Mouse (Mus musculus): Measurements from ENCODE around the gene Prss48. TPM values are rescaled to one million over a fixed set of nuclear protein-coding genes. Genes with fewer than 3 reads are reported as not detected.
A peak's percentile ranks its signal among the peaks of the same experiment; 100 is the strongest.

The Prss48 gene
- polyA plus RNA-seq, 1 experiment from 2014 or later, result not detected

GRCm38 (mm10) chr3:86024065-86024795, 21.9 kb upstream of the Prss48 start:
- no peak for ATAC-seq (replicated peaks)
- Histone ChIP-seq H3K27me3 (no peaks in the 10 kb centered on the region), H3K9ac (replicated peaks) (no peak overlapping the region), H3K4me1 (no peaks in the 10 kb centered on the region), H3K4me3 (no peak overlapping the region), H3K36me3 (no peaks in the 10 kb centered on the region), H3K9me3 (no peaks in the 10 kb centered on the region), H3K27ac (replicated peaks) (no peak overlapping the region), H3K4me2 (replicated peaks) (no peak overlapping the region)
- WGBS, result 94% methylated on average over 12 of the region's 12 CpGs

GRCm38 (mm10) chr3:86021651-86022050, 19.4 kb upstream of the Prss48 start:
- 84% methylated on average over 4 of the region's 4 CpGs for WGBS
- no peak overlapping the region for H3K4me3 ChIP-seq
- H3K9ac ChIP-seq (replicated peaks), result no peak overlapping the region
- H3K9me3 ChIP-seq, result no peaks in the 10 kb centered on the region
- no peak for ATAC-seq (replicated peaks)
- H3K36me3 ChIP-seq, result no peaks in the 10 kb centered on the region
- no peaks in the 10 kb centered on the region for H3K4me1 ChIP-seq
- H3K27ac ChIP-seq (replicated peaks), result no peak overlapping the region
- no peak overlapping the region for H3K4me2 ChIP-seq (replicated peaks)
- H3K27me3 ChIP-seq, result no peaks in the 10 kb centered on the region

GRCm38 (mm10) chr3:86020921-86021650, 18.8 kb upstream of the Prss48 start:
- H3K27me3 ChIP-seq, result no peaks in the 10 kb centered on the region
- no peaks in the 10 kb centered on the region for H3K9me3 ChIP-seq
- no peak overlapping the region for H3K9ac ChIP-seq (replicated peaks)
- 91% methylated on average over 16 of the region's 16 CpGs for WGBS
- H3K4me3 ChIP-seq, result no peak overlapping the region
- H3K27ac ChIP-seq (replicated peaks), result no peak overlapping the region
- no peak overlapping the region for H3K4me2 ChIP-seq (replicated peaks)
- no peaks in the 10 kb centered on the region for H3K4me1 ChIP-seq
- no peak for ATAC-seq (replicated peaks)
- H3K36me3 ChIP-seq, result no peaks in the 10 kb centered on the region

- H3K4me1 ChIP-seq, result no peaks in the 10 kb centered on the region
- whole genome bisulfite sequencing, result 52% methylated on average over 8 of the region's 8 CpGs
Measured at GRCm38 (mm10) chr3:86017484-86017883, 15.2 kb upstream of the Prss48 start.

GRCm38 (mm10) chr3:86016965-86017364, 14.7 kb upstream of the Prss48 start:
- H3K4me2 ChIP-seq (replicated peaks), result no peak overlapping the region
- H3K27ac ChIP-seq (replicated peaks), result no peak overlapping the region

More at GRCm38 (mm10) chr3:86017484-86017883, 15.2 kb upstream of the Prss48 start:
- no peak overlapping the region for H3K9ac ChIP-seq (replicated peaks)
- H3K27me3 ChIP-seq, result no peaks in the 10 kb centered on the region
- H3K27ac ChIP-seq (replicated peaks), result no peak overlapping the region
- H3K36me3 ChIP-seq, result no peaks in the 10 kb centered on the region
- peak; percentile 89 for ATAC-seq (replicated peaks)
- H3K4me2 ChIP-seq (replicated peaks), result no peak overlapping the region
- H3K9me3 ChIP-seq, result no peaks in the 10 kb centered on the region
- H3K4me3 ChIP-seq, result no peak overlapping the region

GRCm38 (mm10) chr3:86013837-86014236, 11.5 kb upstream of the Prss48 start:
- no peak overlapping the region for H3K27ac ChIP-seq (replicated peaks)
- H3K9me3 ChIP-seq, result no peaks in the 10 kb centered on the region
- H3K36me3 ChIP-seq, result no peaks in the 10 kb centered on the region
- H3K27me3 ChIP-seq, result no peaks in the 10 kb centered on the region
- H3K9ac ChIP-seq (replicated peaks), result no peak overlapping the region
- no peak for ATAC-seq (replicated peaks)
- no peak overlapping the region for H3K4me2 ChIP-seq (replicated peaks)
- no peaks in the 10 kb centered on the region for H3K4me1 ChIP-seq
- H3K4me3 ChIP-seq, result no peak overlapping the region
- WGBS, result 86% methylated on average over 10 of the region's 10 CpGs

More at GRCm38 (mm10) chr3:86016965-86017364, 14.7 kb upstream of the Prss48 start:
- H3K9ac ChIP-seq (replicated peaks), result no peak overlapping the region
- H3K4me1 ChIP-seq, result no peaks in the 10 kb centered on the region
- no peaks in the 10 kb centered on the region for H3K9me3 ChIP-seq
- 95% methylated on average over 1 of the region's 1 CpGs for WGBS
- H3K36me3 ChIP-seq, result no peaks in the 10 kb centered on the region
- no peaks in the 10 kb centered on the region for H3K27me3 ChIP-seq
- no peak for ATAC-seq (replicated peaks)
- no peak overlapping the region for H3K4me3 ChIP-seq

GRCm38 (mm10) chr3:86011833-86012232, 9.5 kb upstream of the Prss48 start:
- 68% methylated on average over 3 of the region's 3 CpGs for WGBS
- no peaks in the 10 kb centered on the region for H3K4me1 ChIP-seq
- no peak overlapping the region for H3K27ac ChIP-seq (replicated peaks)
- no peaks in the 10 kb centered on the region for H3K9me3 ChIP-seq
- H3K27me3 ChIP-seq, result no peaks in the 10 kb centered on the region
- no peak overlapping the region for H3K9ac ChIP-seq (replicated peaks)
- H3K4me2 ChIP-seq (replicated peaks), result no peak overlapping the region
- H3K36me3 ChIP-seq, result no peaks in the 10 kb centered on the region
- ATAC-seq (replicated peaks), result no peak
- no peak overlapping the region for H3K4me3 ChIP-seq

GRCm38 (mm10) chr3:86011373-86011772, 9.1 kb upstream of the Prss48 start:
- WGBS, result 89% methylated on average over 6 of the region's 6 CpGs
- no peaks in the 10 kb centered on the region for H3K27me3 ChIP-seq
- H3K27ac ChIP-seq (replicated peaks), result no peak overlapping the region
- no peak overlapping the region for H3K4me2 ChIP-seq (replicated peaks)
- H3K9ac ChIP-seq (replicated peaks), result no peak overlapping the region
- H3K4me1 ChIP-seq, result no peaks in the 10 kb centered on the region
- no peaks in the 10 kb centered on the region for H3K9me3 ChIP-seq
- ATAC-seq (replicated peaks), result no peak
- H3K36me3 ChIP-seq, result no peaks in the 10 kb centered on the region
- no peak overlapping the region for H3K4me3 ChIP-seq

- Histone ChIP-seq H3K4me3 (no peak overlapping the region), H3K4me1 (no peaks in the 10 kb centered on the region), H3K36me3 (no peaks in the 10 kb centered on the region), H3K27me3 (no peaks in the 10 kb centered on the region), H3K27ac (replicated peaks) (no peak overlapping the region), H3K9me3 (no peaks in the 10 kb centered on the region), H3K9ac (replicated peaks) (no peak overlapping the region), H3K4me2 (replicated peaks) (no peak overlapping the region)
- ATAC-seq (replicated peaks), result no peak
- WGBS, result 77% methylated on average over 3 of the region's 3 CpGs
Measured at GRCm38 (mm10) chr3:86010618-86011017, 8.3 kb upstream of the Prss48 start.

- WGBS, result 87% methylated on average over 10 of the region's 10 CpGs
- H3K27me3 ChIP-seq, result no peaks in the 10 kb centered on the region
- no peaks in the 10 kb centered on the region for H3K9me3 ChIP-seq
- H3K27ac ChIP-seq (replicated peaks), result no peak overlapping the region
- no peak overlapping the region for H3K4me2 ChIP-seq (replicated peaks)
- ATAC-seq (replicated peaks), result no peak
- no peak overlapping the region for H3K4me3 ChIP-seq
- no peaks in the 10 kb centered on the region for H3K4me1 ChIP-seq
- H3K9ac ChIP-seq (replicated peaks), result no peak overlapping the region
- H3K36me3 ChIP-seq, result no peaks in the 10 kb centered on the region
Measured at GRCm38 (mm10) chr3:86004751-86005150, 2.5 kb upstream of the Prss48 start.

- Histone ChIP-seq H3K9ac (replicated peaks) (no peak overlapping the region), H3K4me1 (no peaks in the 10 kb centered on the region), H3K4me3 (no peak overlapping the region), H3K36me3 (no peaks in the 10 kb centered on the region), H3K27me3 (no peaks in the 10 kb centered on the region), H3K9me3 (no peaks in the 10 kb centered on the region), H3K4me2 (replicated peaks) (no peak overlapping the region), H3K27ac (replicated peaks) (no peak overlapping the region)
- WGBS, result 90% methylated on average over 5 of the region's 5 CpGs
- ATAC-seq (replicated peaks), result no peak
Measured at GRCm38 (mm10) chr3:86002940-86003339, 649 bp upstream of the Prss48 start.

- H3K4me3 ChIP-seq, result no peak overlapping the region
- no peak overlapping the region for H3K9ac ChIP-seq (replicated peaks)
- no peaks in the 10 kb centered on the region for H3K36me3 ChIP-seq
- no peaks in the 10 kb centered on the region for H3K4me1 ChIP-seq
- H3K27me3 ChIP-seq, result no peaks in the 10 kb centered on the region
- no peaks in the 10 kb centered on the region for H3K9me3 ChIP-seq
- 95% methylated on average over 3 of the region's 3 CpGs for WGBS
- H3K27ac ChIP-seq (replicated peaks), result no peak overlapping the region
- no peak for ATAC-seq (replicated peaks)
- no peak overlapping the region for H3K4me2 ChIP-seq (replicated peaks)
Measured at GRCm38 (mm10) chr3:86001271-86001670, 1.0 kb downstream of the Prss48 start.

Measured in forebrain, embryonic 15.5 days (tissue).